ENCODE assay signal across 13 mouse cellular contexts in the genomic region with DNA sequence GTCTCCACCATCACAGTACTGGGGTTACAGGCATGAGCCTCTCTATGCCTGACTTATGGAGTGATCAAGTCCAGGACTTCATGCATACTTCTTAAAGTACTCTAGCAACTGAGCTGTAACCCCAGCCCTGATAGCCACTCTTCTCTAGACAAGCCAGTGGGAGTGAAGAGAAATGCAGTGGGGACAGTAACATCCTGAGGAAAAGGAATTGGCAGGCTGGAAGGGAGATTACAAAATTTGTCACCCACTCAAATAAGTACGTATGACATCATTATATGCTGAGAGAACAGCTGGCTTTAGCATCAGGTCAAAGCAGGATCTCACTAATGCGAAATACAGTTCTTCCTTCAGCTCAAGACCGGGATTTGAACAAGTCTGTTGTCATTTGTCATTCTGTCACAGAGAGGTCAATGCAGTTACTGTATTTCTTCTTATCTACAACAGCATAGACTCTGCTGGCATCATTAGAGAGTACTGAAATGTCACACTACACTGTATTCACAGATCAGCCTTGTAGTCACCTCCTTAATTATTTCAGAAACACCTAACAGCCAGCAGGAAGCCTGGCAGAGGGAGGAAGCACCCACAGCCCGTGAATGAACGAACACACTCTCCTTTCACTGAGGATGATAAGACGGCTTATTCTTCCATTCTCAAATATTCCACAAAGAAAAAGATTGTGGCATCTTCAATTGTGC.
DNase-seq lines count a peak whose midpoint lies in the region; ATAC-seq and TF ChIP-seq lines count a peak whose summit lies in the region.
"Had no signal": no experiment of that assay in that cellular context is flagged by ENCODE, and none has a peak within 500 bp of the region (broad histone marks: within the 10 kb centered on the region; RNA-seq: fewer than 3 reads in every experiment).

No protein-coding gene starts in this region.

- TF ChIP-seq CTCF in testis, adult 2 months (IDR thresholded peaks at IDR 0.05; ENCODE audit: control insufficient read depth, insufficient read depth, insufficient replicate concordance, low read depth, low read length), result no peak

- H3K4me2 ChIP-seq in hindbrain, embryonic 15.5 days, result no peak overlapping the region
- no peak overlapping the region for H3K4me2 ChIP-seq in hindbrain, embryonic 11.5 days (replicated peaks; ENCODE audit: low read depth, low read length)
- H3K4me2 ChIP-seq: stomach, embryonic 15.5 days had no signal

- H3K9me3 ChIP-seq in hindbrain, embryonic 15.5 days, result no peaks in the 10 kb centered on the region
- H3K9me3 ChIP-seq in hindbrain, embryonic 11.5 days (ENCODE audit: control insufficient read depth, low read length), result no peaks in the 10 kb centered on the region
- H3K9me3 ChIP-seq: stomach, embryonic 15.5 days had no signal

- intact Hi-C loops in heart, postnatal 10 days (cut with DNase I), result no loop called here

- H3K27ac ChIP-seq in hindbrain, embryonic 15.5 days (replicated peaks), result peak overlapping the region; percentile 30
- no peak overlapping the region for H3K27ac ChIP-seq in hindbrain, embryonic 11.5 days (ENCODE audit: low read depth, low read length)
- no peak overlapping the region for H3K27ac ChIP-seq in testis, adult 2 months (ENCODE audit: control insufficient read depth, insufficient read depth, low read depth, low read length)
- H3K27ac ChIP-seq: stomach, embryonic 15.5 days had no signal

- H3K27me3 ChIP-seq in hindbrain, embryonic 15.5 days, result no peaks in the 10 kb centered on the region
- H3K27me3 ChIP-seq in hindbrain, embryonic 11.5 days (ENCODE audit: control insufficient read depth, insufficient read depth, low read length), result no peaks in the 10 kb centered on the region
- H3K27me3 ChIP-seq in testis, adult 2 months (ENCODE audit: control insufficient read depth, insufficient read depth, low read length), result no peaks in the 10 kb centered on the region
- H3K27me3 ChIP-seq: Patski; stomach, embryonic 15.5 days had no signal

- H3K36me3 ChIP-seq in hindbrain, embryonic 15.5 days, result no peaks in the 10 kb centered on the region
- H3K36me3 ChIP-seq in hindbrain, embryonic 11.5 days (ENCODE audit: control insufficient read depth, insufficient read depth, low read length), result no peaks in the 10 kb centered on the region
- no peaks in the 10 kb centered on the region for H3K36me3 ChIP-seq in testis, adult 2 months (ENCODE audit: control insufficient read depth, insufficient read depth, low read length)
- H3K36me3 ChIP-seq: stomach, embryonic 15.5 days had no signal

- H3K9ac ChIP-seq in hindbrain, embryonic 15.5 days, result no peak overlapping the region
- no peak overlapping the region for H3K9ac ChIP-seq in hindbrain, embryonic 11.5 days (ENCODE audit: low read depth, low read length)
- H3K9ac ChIP-seq: liver, postnatal 0 days; stomach, embryonic 15.5 days had no signal

- TF ChIP-seq POLR2A in testis, adult 2 months (IDR thresholded peaks at IDR 0.05; ENCODE audit: control insufficient read depth, low read depth, low read length), result no peak

- no peak for ATAC-seq in hindbrain, embryonic 15.5 days (ENCODE audit: low FRiP score, low read depth)
- ATAC-seq in hindbrain, embryonic 11.5 days (ENCODE audit: low FRiP score), result no peak
- ATAC-seq: liver, postnatal 0 days; Patski had no signal

- H3K4me1 ChIP-seq in hindbrain, embryonic 15.5 days (replicated peaks), result peaks cover 11% of the 10 kb centered on the region
- H3K4me1 ChIP-seq in hindbrain, embryonic 11.5 days (replicated peaks; ENCODE audit: control insufficient read depth, insufficient read depth, low read length), result no peaks in the 10 kb centered on the region
- no peaks in the 10 kb centered on the region for H3K4me1 ChIP-seq in testis, adult 2 months (ENCODE audit: control insufficient read depth, insufficient read depth, low read length)
- H3K4me1 ChIP-seq: stomach, embryonic 15.5 days had no signal

- WGBS in hindbrain, embryonic 15.5 days, result 48% methylated on average over 6 of the region's 6 CpGs
- WGBS in hindbrain, embryonic 11.5 days, result 70% methylated on average over 6 of the region's 6 CpGs

- no peak overlapping the region for H3K4me3 ChIP-seq in hindbrain, embryonic 15.5 days
- H3K4me3 ChIP-seq in hindbrain, embryonic 11.5 days (ENCODE audit: low read depth, low read length), result no peak overlapping the region
- H3K4me3 ChIP-seq in testis, adult 2 months (ENCODE audit: control insufficient read depth, low read depth, low read length), result peak overlapping the region; percentile 13; the same call in 1 of the 2 replicates
- H3K4me3 ChIP-seq: stomach, embryonic 15.5 days had no signal

- no peak for DNase-seq in hindbrain, embryonic 11.5 days (ENCODE audit: low spot score)
- no peak for DNase-seq in testis, postnatal 10 days (ENCODE audit: low spot score)
- peak; percentile 46 to 52 for DNase-seq in heart, postnatal 10 days
- no peak for DNase-seq in ovary, postnatal 14 days (ENCODE audit: low spot score)
- no peak for DNase-seq in spleen, postnatal 36 days (ENCODE audit: low spot score in 2 of 2)
- DNase-seq: cerebellum, adult 9-10 months; gastrocnemius, postnatal 14 days; kidney, postnatal 10 days; liver, postnatal 0 days had no signal

Comparison
In these comparisons a context has a peak if more than half of its experiments do, and no peak if none do; other contexts are left out.
1. DNase-seq: peak in heart, postnatal 10 days (2 of 2); none in hindbrain, embryonic 11.5 days (single experiment), testis, postnatal 10 days (single experiment), ovary, postnatal 14 days (single experiment) and spleen, postnatal 36 days (0 of 2).